Mouse (Mus musculus): ENCODE measurements at regions not wholly inside any gene's neighbourhood (a gene's known extent, or its start where the extent isn't known, plus 50 kb on each side); places are given as distances from the start of the nearest gene placed in this dataset.
"Not testable (repeated sequence)": the region's sequence is repeated elsewhere in the genome, so short reads cannot be mapped to it uniquely, and the experiment has no call there.

DNA sequence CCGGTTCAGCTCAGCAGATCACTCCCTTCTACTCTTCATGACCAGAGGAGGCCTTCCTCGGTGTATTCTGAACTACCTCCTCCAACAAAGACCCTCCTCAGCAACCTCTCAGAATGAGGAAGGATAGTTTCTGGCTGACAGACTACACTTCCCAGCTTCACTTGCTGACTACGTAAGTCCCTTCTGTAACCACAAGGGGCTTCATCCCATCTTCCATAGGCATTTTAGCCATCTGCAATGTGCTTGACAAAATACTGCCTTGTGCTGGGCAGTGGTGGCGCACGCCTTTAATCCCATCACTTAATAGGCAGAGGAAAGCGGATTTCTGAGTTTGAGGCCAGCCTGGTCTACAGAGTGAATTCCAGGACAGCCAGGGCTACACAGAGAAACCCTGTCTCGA is 299.6 kb downstream of the Rapgef2 start:
- Histone ChIP-seq H3K36me3 (ENCODE audit: control insufficient read depth, insufficient read depth, low read length, poor library complexity, severe bottlenecking) (no peaks in the 10 kb centered on the region), H3K4me1 (ENCODE audit: control insufficient read depth in 2 of 2, insufficient read depth in 2 of 2, low read length in 2 of 2, poor library complexity in 1 of 2) (0 out of 4 replicates have a peak, but pooled peaks cover 0 to 2% of the 10 kb centered on the region in 2 experiments), H3K4me3 (ENCODE audit: insufficient read depth in 1 of 2, low read depth in 1 of 2, low read length in 2 of 2, poor library complexity in 1 of 2, severe bottlenecking in 1 of 2) (no peak overlapping the region), H3K27ac (ENCODE audit: insufficient read depth, low read depth, low read length, poor library complexity, severe bottlenecking) (no peak overlapping the region), H3K9me3 (ENCODE audit: control insufficient read depth, insufficient read depth, low read depth, low read length) (no peaks in the 10 kb centered on the region), H3K9ac (ENCODE audit: insufficient read depth, low read depth, low read length, poor library complexity, severe bottlenecking) (no peak overlapping the region)
- 0 out of 2 replicates have a peak, but pooled peaks have one; percentile 33 for TF ChIP-seq ZNF384 (IDR thresholded peaks at IDR 0.05; ENCODE audit: low read depth, low read length)
- TF ChIP-seq HCFC1 (IDR thresholded peaks at IDR 0.05; ENCODE audit: borderline replicate concordance, insufficient read depth, low read length), result no peak
- TF ChIP-seq CHD2 (IDR thresholded peaks at IDR 0.05; ENCODE audit: low read depth, low read length), result no peak
- no peak for TF ChIP-seq MAFK (IDR thresholded peaks at IDR 0.05; ENCODE audit: insufficient read depth, low read depth, low read length)
- no peak for TF ChIP-seq ZC3H11A (IDR thresholded peaks at IDR 0.05; ENCODE audit: borderline replicate concordance, low read depth, low read length)
- in situ Hi-C loops (cut with MboI; ENCODE audit: low sequenced_read_pairs in 2 of 2, unreplicated experiment in 2 of 2), result no loop called here
- DNase-seq (ENCODE audit: low read depth, low spot score), result no peak

DNA sequence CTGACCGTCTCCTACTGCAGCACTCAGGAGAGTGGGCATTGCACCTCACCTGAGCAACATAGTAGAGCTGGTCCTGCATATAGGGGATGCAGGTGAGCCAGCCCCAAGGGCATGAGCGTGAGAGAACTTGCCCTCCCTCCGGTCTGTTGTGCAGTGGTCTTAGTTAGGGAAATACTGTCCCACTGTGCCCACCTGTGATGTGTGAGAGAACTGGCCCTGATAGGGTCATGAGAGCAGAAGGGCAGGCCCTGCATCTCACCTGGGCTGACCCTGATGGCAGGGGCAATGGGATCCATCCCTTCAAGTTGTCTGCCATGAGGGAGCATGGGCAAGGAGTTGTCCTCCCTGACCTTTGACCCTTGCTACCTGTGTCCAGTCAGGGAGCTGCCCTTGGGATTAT is 305.3 kb downstream of the Rapgef2 start:
- TF ChIP-seq CHD2 (IDR thresholded peaks at IDR 0.05; ENCODE audit: low read depth, low read length) (no peak), HCFC1 (IDR thresholded peaks at IDR 0.05; ENCODE audit: borderline replicate concordance, insufficient read depth, low read length) (no peak), ZNF384 (IDR thresholded peaks at IDR 0.05; ENCODE audit: low read depth, low read length) (no peak)
- H3K4me1 ChIP-seq (ENCODE audit: control insufficient read depth in 2 of 2, insufficient read depth in 2 of 2, low read length in 2 of 2, poor library complexity in 1 of 2), result no peaks in the 10 kb centered on the region
- in situ Hi-C loops (cut with MboI; ENCODE audit: low sequenced_read_pairs in 2 of 2, unreplicated experiment in 2 of 2), result no loop called here
- H3K27ac ChIP-seq (ENCODE audit: insufficient read depth, low read depth, low read length, poor library complexity, severe bottlenecking), result no peak overlapping the region
- H3K36me3 ChIP-seq (ENCODE audit: control insufficient read depth, insufficient read depth, low read length, poor library complexity, severe bottlenecking), result no peaks in the 10 kb centered on the region
- no peak overlapping the region for H3K9ac ChIP-seq (ENCODE audit: insufficient read depth, low read depth, low read length, poor library complexity, severe bottlenecking)
- no peak overlapping the region for H3K4me3 ChIP-seq (ENCODE audit: insufficient read depth in 1 of 2, low read depth in 1 of 2, low read length in 2 of 2, poor library complexity in 1 of 2, severe bottlenecking in 1 of 2)
- H3K9me3 ChIP-seq (ENCODE audit: control insufficient read depth, insufficient read depth, low read depth, low read length), result no peaks in the 10 kb centered on the region
- no peak for DNase-seq (ENCODE audit: low read depth, low spot score)

DNA sequence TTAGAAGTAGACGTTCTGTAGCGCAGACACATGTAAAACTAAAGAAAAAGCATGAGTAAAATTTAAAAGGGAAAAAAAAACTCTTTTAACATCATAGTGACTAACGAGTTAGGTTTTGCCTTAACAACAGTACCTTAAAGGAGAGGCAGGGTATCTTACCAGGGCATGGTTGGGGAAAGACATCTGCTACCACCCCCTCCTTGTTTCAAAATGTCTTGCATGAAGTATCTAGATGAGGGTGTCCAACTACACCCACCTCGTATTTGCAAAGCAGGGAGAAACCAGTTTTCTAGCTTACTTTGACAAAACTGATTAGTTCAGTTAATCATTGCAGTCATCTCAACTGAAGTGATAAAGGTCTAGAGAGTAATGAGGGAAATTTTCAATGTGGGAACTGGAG is 307.5 kb downstream of the Rapgef2 start:
- no peaks in the 10 kb centered on the region for H3K36me3 ChIP-seq (ENCODE audit: control insufficient read depth, insufficient read depth, low read length, poor library complexity, severe bottlenecking)
- no peak overlapping the region for H3K9ac ChIP-seq (ENCODE audit: insufficient read depth, low read depth, low read length, poor library complexity, severe bottlenecking)
- no peaks in the 10 kb centered on the region for H3K4me1 ChIP-seq (ENCODE audit: control insufficient read depth in 2 of 2, insufficient read depth in 2 of 2, low read length in 2 of 2, poor library complexity in 1 of 2)
- H3K27ac ChIP-seq (ENCODE audit: insufficient read depth, low read depth, low read length, poor library complexity, severe bottlenecking), result no peak overlapping the region
- DNase-seq (ENCODE audit: low read depth, low spot score), result no peak
- H3K4me3 ChIP-seq (ENCODE audit: insufficient read depth in 1 of 2, low read depth in 1 of 2, low read length in 2 of 2, poor library complexity in 1 of 2, severe bottlenecking in 1 of 2), result no peak overlapping the region
- in situ Hi-C loops (cut with MboI; ENCODE audit: low sequenced_read_pairs in 2 of 2, unreplicated experiment in 2 of 2), result no loop called here
- no peaks in the 10 kb centered on the region for H3K9me3 ChIP-seq (ENCODE audit: control insufficient read depth, insufficient read depth, low read depth, low read length)
- TF ChIP-seq ZNF384 (IDR thresholded peaks at IDR 0.05; ENCODE audit: low read depth, low read length), result no peak
- TF ChIP-seq ZC3H11A (IDR thresholded peaks at IDR 0.05; ENCODE audit: borderline replicate concordance, low read depth, low read length), result no peak
- no peak for TF ChIP-seq MAFK (IDR thresholded peaks at IDR 0.05; ENCODE audit: insufficient read depth, low read depth, low read length)
- no peak for TF ChIP-seq HCFC1 (IDR thresholded peaks at IDR 0.05; ENCODE audit: borderline replicate concordance, insufficient read depth, low read length)
- no peak for TF ChIP-seq CHD2 (IDR thresholded peaks at IDR 0.05; ENCODE audit: low read depth, low read length)

DNA sequence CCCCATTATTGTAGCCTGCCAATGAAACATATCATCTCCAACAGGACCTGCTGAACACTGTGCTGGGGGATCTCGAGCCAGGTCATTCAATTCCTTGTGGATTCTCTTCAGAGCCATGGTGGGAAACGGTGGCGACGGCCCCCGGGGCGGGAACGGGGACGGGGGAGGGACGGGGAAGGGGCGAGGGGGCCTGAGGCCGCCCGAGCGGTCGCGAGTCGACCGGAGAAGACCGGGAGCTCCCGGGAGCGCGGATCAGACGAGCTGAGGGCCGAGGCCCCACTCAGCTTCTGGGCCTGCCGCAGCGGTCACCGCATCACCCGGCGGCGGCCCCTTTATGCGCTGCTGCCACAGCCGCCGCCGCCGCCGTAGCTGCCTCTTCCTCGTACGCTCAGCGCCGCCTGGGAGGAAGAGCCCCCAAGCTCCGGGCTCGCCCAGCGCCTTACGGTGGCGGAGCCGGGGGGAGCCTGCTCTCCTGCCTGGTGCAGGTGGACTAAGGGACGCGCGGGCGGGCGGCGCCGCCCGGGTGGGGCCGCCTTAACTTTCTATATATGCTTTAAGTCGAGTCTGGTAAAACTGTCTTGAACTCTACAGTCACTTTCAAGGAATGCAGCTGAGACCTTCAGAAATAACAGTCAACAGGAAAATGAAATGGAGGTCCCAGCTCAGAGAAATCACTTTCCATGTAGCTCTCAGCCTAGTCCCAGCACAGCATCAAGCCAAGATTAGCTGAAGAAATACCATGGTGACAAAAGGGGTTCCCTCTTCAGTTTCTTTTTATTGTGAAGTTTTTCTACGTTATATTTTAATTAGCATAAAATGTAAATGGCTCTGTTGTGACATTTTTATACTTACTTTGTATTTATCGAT is 319.4 kb downstream of the Rapgef2 start:
- DNase-seq (ENCODE audit: low read depth, low spot score); H3K9me3 ChIP-seq (ENCODE audit: control insufficient read depth, insufficient read depth, low read depth, low read length); H3K4me1 ChIP-seq (ENCODE audit: control insufficient read depth in 2 of 2, insufficient read depth in 2 of 2, low read length in 2 of 2, poor library complexity in 1 of 2); H3K36me3 ChIP-seq (ENCODE audit: control insufficient read depth, insufficient read depth, low read length, poor library complexity, severe bottlenecking); H3K4me3 ChIP-seq (ENCODE audit: insufficient read depth in 1 of 2, low read depth in 1 of 2, low read length in 2 of 2, poor library complexity in 1 of 2, severe bottlenecking in 1 of 2); H3K27ac ChIP-seq (ENCODE audit: insufficient read depth, low read depth, low read length, poor library complexity, severe bottlenecking); H3K9ac ChIP-seq (ENCODE audit: insufficient read depth, low read depth, low read length, poor library complexity, severe bottlenecking): not testable (repeated sequence)
- in situ Hi-C loops (cut with MboI; ENCODE audit: low sequenced_read_pairs in 2 of 2, unreplicated experiment in 2 of 2), result loop anchor here (25.0 kb wide), 3 partner anchors 220 to 845 kb away; no protein-coding TSS in a partner anchor

Data from ES-E14 (cell line).